Mouse (Mus musculus): ENCODE results near the gene 1700123O20Rik.

GRCm38 (mm10) chr14:54709054-54709453, 23.0 kb downstream of the 1700123O20Rik start:
- no peak for TF ChIP-seq POLR2A (IDR thresholded peaks at IDR 0.05; ENCODE audit: insufficient read depth, low read depth, low read length)
- TF ChIP-seq CTCF (IDR thresholded peaks at IDR 0.05; ENCODE audit: insufficient read depth, low read depth, low read length): no peak

Data from olfactory bulb, adult 2 months (tissue).